In genomic region chr6:134396018-134396417, GRCm38 (mm10) we compare ENCODE assay signal across 20 mouse cellular contexts. TPM values are rescaled to one million over a fixed set of nuclear protein-coding genes. Genes with fewer than 3 reads are reported as not detected.
DNase-seq lines count a peak whose midpoint lies in the region; ATAC-seq and TF ChIP-seq lines count a peak whose summit lies in the region.
"Had no signal": no experiment of that assay in that cellular context is flagged by ENCODE, and none has a peak within 500 bp of the region (broad histone marks: within the 10 kb centered on the region; RNA-seq: fewer than 3 reads in every experiment).

Bcl2l14 (plus strand) TSS chr6:134396318.

- H3K27me3 ChIP-seq in stomach, postnatal 0 days (ENCODE audit: control insufficient read depth, insufficient read depth, low read length): no peaks in the 10 kb centered on the region
- no peaks in the 10 kb centered on the region for H3K27me3 ChIP-seq in midbrain, embryonic 16.5 days (ENCODE audit: control insufficient read depth, insufficient read depth, low read depth, low read length)
- H3K27me3 ChIP-seq: forebrain, embryonic 12.5 days; heart, embryonic 15.5 days had no signal

- no peak within 1 kb of the TSS for H3K4me2 ChIP-seq in stomach, postnatal 0 days (replicated peaks; ENCODE audit: low read depth)
- H3K4me2 ChIP-seq in midbrain, embryonic 16.5 days (ENCODE audit: low read length): no peak within 1 kb of the TSS
- H3K4me2 ChIP-seq: forebrain, embryonic 12.5 days; heart, embryonic 11.5 days; heart, embryonic 15.5 days; hindbrain, embryonic 14.5 days had no signal

- no peaks in the 10 kb centered on the region for H3K4me1 ChIP-seq in stomach, postnatal 0 days (replicated peaks; ENCODE audit: control insufficient read depth, insufficient read depth)
- H3K4me1 ChIP-seq in midbrain, embryonic 16.5 days (ENCODE audit: control insufficient read depth, insufficient read depth, low read length): no peaks in the 10 kb centered on the region
- H3K4me1 ChIP-seq: forebrain, embryonic 12.5 days; heart, embryonic 15.5 days; hindbrain, embryonic 10.5 days had no signal

- H3K27ac ChIP-seq in stomach, postnatal 0 days (replicated peaks): no peak within 1 kb of the TSS
- H3K27ac ChIP-seq in midbrain, embryonic 16.5 days (ENCODE audit: low read length): no peak within 1 kb of the TSS
- H3K27ac ChIP-seq: forebrain, embryonic 12.5 days; heart, adult 2 months; heart, embryonic 15.5 days; hindbrain, embryonic 10.5 days; hindbrain, embryonic 14.5 days had no signal

- H3K9ac ChIP-seq in stomach, postnatal 0 days (ENCODE audit: low read length): no peak within 1 kb of the TSS
- H3K9ac ChIP-seq in midbrain, embryonic 16.5 days (ENCODE audit: low read depth, low read length): no peak within 1 kb of the TSS
- H3K9ac ChIP-seq: forebrain, embryonic 12.5 days; forebrain, postnatal 0 days; heart, embryonic 15.5 days; hindbrain, embryonic 14.5 days had no signal

- ATAC-seq in stomach, postnatal 0 days (ENCODE audit: low FRiP score, low TSS enrichment): no peak
- no peak for ATAC-seq in midbrain, embryonic 16.5 days
- ATAC-seq: forebrain, postnatal 0 days had no signal

- no peak for TF ChIP-seq EP300 in stomach, postnatal 0 days (optimal IDR thresholded peaks at IDR 0.05)

- no peaks in the 10 kb centered on the region for H3K9me3 ChIP-seq in stomach, postnatal 0 days (ENCODE audit: control insufficient read depth, low read length)
- H3K9me3 ChIP-seq in midbrain, embryonic 16.5 days (replicated peaks; ENCODE audit: control insufficient read depth, low read length, poor library complexity, severe bottlenecking): no peaks in the 10 kb centered on the region
- H3K9me3 ChIP-seq: heart, embryonic 15.5 days; hindbrain, embryonic 10.5 days had no signal

- no peak within 1 kb of the TSS for H3K4me3 ChIP-seq in stomach, postnatal 0 days (ENCODE audit: low read depth, low read length)
- H3K4me3 ChIP-seq in midbrain, embryonic 16.5 days (ENCODE audit: low read depth, low read length): no peak within 1 kb of the TSS
- H3K4me3 ChIP-seq: forebrain, embryonic 12.5 days; heart, adult 2 months; heart, embryonic 15.5 days; hindbrain, embryonic 10.5 days had no signal

- DNase-seq in heart, adult 11 months: peak; percentile 21
- no peak for DNase-seq in heart, postnatal 4 days
- peak; percentile 22 for DNase-seq in brain, adult 2 months (ENCODE audit: low read depth, low spot score)
- no peak for DNase-seq in large intestine, adult 2 months (ENCODE audit: low read depth, low spot score)
- DNase-seq in stomach, postnatal 0 days (ENCODE audit: low spot score): no peak
- DNase-seq: adrenal gland, adult 2 months; adrenal gland, postnatal 25 days; cerebellum, adult 2 months; cerebellum, postnatal 10 days; forebrain, postnatal 0 days; gastrocnemius, postnatal 10 days; heart, adult 2 months; heart, postnatal 14 days had no signal

- TF ChIP-seq CTCF in stomach, postnatal 0 days (IDR thresholded peaks at IDR 0.05; ENCODE audit: low read depth): no peak

- no peaks in the 10 kb centered on the region for H3K36me3 ChIP-seq in stomach, postnatal 0 days (ENCODE audit: control insufficient read depth, insufficient read depth, low read length)
- H3K36me3 ChIP-seq in midbrain, embryonic 16.5 days (ENCODE audit: control insufficient read depth, insufficient read depth, low read length): no peaks in the 10 kb centered on the region
- H3K36me3 ChIP-seq: forebrain, embryonic 12.5 days; heart, embryonic 15.5 days; hindbrain, embryonic 10.5 days had no signal

- WGBS in large intestine, adult 2 months: 86% methylated on average over 4 of the region's 4 CpGs
- 76% methylated on average over 4 of the region's 4 CpGs for WGBS in stomach, postnatal 0 days
- 89% methylated on average over 4 of the region's 4 CpGs for WGBS in midbrain, embryonic 16.5 days

RNA-seq across cellular contexts. Expression of gene Bcl2l14, which starts in this region (rescaled TPM):
- not detected for total RNA-seq in heart, postnatal 4 days (2021)
- polyA plus RNA-seq in large intestine, adult 2 months (2012; rRNA removed): 9.7 and 10.9 TPM in 2 replicates
- polyA plus RNA-seq in stomach, postnatal 0 days (2015; fragmentation: Nextera tagmentation; extraction: Ambion mirVana): 27.4 and 29.6 TPM in 2 replicates
- polyA plus RNA-seq in midbrain, embryonic 16.5 days (2015; fragmentation: Nextera tagmentation; extraction: Ambion mirVana): not detected in 2 replicates
- total RNA-seq: adrenal gland, adult 2 months; forebrain, postnatal 0 days; gastrocnemius, postnatal 10 days; gastrocnemius, postnatal 4 days; heart, adult 2 months; heart, postnatal 14 days had no signal
- polyA plus RNA-seq: adrenal gland, adult 2 months; cerebellum, adult 2 months; forebrain, postnatal 0 days had no signal

Comparison
In these comparisons a context has a peak if more than half of its experiments do, and no peak if none do; other contexts are left out.
1. DNase-seq: peak in heart, adult 11 months (single experiment) and brain, adult 2 months (single experiment); none in heart, postnatal 4 days (single experiment), large intestine, adult 2 months (single experiment) and stomach, postnatal 0 days (single experiment).